Mouse (Mus musculus): ENCODE data around the gene Gsn. TPM values are rescaled to one million over a fixed set of nuclear protein-coding genes. Genes with fewer than 3 reads are reported as not detected.

Gene Gsn
- polyA plus RNA-seq, 1 experiment from 2014 or later, result 72.4 TPM

- H3K4me1 ChIP-seq, result peaks cover 24% of the 10 kb centered on the region
- ATAC-seq (ENCODE audit: low FRiP score), result no peak
- no peak overlapping the region for H3K9ac ChIP-seq
- no peak overlapping the region for H3K4me3 ChIP-seq
- no peak overlapping the region for H3K4me2 ChIP-seq (replicated peaks)
- H3K36me3 ChIP-seq, result no peaks in the 10 kb centered on the region
- H3K27ac ChIP-seq, result no peak overlapping the region
- H3K9me3 ChIP-seq (replicated peaks), result no peaks in the 10 kb centered on the region
- H3K27me3 ChIP-seq, result no peaks in the 10 kb centered on the region
- WGBS, result 71% methylated on average over 10 of the region's 10 CpGs
These were observed 66.4 kb downstream of the Gsn start for GRCm38 (mm10) chr2:35322404-35323164.

- no peak for ATAC-seq (ENCODE audit: low FRiP score)
- WGBS, result 74% methylated on average over 10 of the region's 10 CpGs
These were observed 69.8 kb downstream of the Gsn start for GRCm38 (mm10) chr2:35325930-35326329.

GRCm38 (mm10) chr2:35326931-35327330 lies 70.8 kb downstream of the Gsn start:
- Histone ChIP-seq H3K27me3 (no peaks in the 10 kb centered on the region), H3K9me3 (replicated peaks) (no peaks in the 10 kb centered on the region), H3K4me1 (peaks cover 9% of the 10 kb centered on the region; the same call in 1 of the 2 replicates), H3K36me3 (no peaks in the 10 kb centered on the region), H3K9ac (no peak overlapping the region), H3K4me3 (no peak overlapping the region), H3K4me2 (replicated peaks) (no peak overlapping the region), H3K27ac (no peak overlapping the region)
- 81% methylated on average over 1 of the region's 1 CpGs for WGBS
- no peak for ATAC-seq (ENCODE audit: low FRiP score)

More at GRCm38 (mm10) chr2:35325930-35326329, 69.8 kb downstream of the Gsn start:
- no peak overlapping the region for H3K9ac ChIP-seq
- no peaks in the 10 kb centered on the region for H3K27me3 ChIP-seq
- H3K4me2 ChIP-seq (replicated peaks), result no peak overlapping the region
- H3K36me3 ChIP-seq, result no peaks in the 10 kb centered on the region
- H3K9me3 ChIP-seq (replicated peaks), result no peaks in the 10 kb centered on the region
- no peak overlapping the region for H3K27ac ChIP-seq
- peaks cover 11% of the 10 kb centered on the region; the same call in 1 of the 2 replicates for H3K4me1 ChIP-seq
- no peak overlapping the region for H3K4me3 ChIP-seq

- Histone ChIP-seq H3K9ac (no peak overlapping the region), H3K9me3 (replicated peaks) (no peaks in the 10 kb centered on the region), H3K27me3 (no peaks in the 10 kb centered on the region), H3K4me2 (replicated peaks) (no peak overlapping the region), H3K36me3 (no peaks in the 10 kb centered on the region), H3K4me3 (no peak overlapping the region), H3K4me1 (0 out of 2 replicates have a peak, but pooled peaks cover 4% of the 10 kb centered on the region), H3K27ac (no peak overlapping the region)
- WGBS, result 71% methylated on average over 10 of the region's 10 CpGs
- ATAC-seq (ENCODE audit: low FRiP score), result no peak
These were observed 71.4 kb downstream of the Gsn start for GRCm38 (mm10) chr2:35327583-35327982.

DNA sequence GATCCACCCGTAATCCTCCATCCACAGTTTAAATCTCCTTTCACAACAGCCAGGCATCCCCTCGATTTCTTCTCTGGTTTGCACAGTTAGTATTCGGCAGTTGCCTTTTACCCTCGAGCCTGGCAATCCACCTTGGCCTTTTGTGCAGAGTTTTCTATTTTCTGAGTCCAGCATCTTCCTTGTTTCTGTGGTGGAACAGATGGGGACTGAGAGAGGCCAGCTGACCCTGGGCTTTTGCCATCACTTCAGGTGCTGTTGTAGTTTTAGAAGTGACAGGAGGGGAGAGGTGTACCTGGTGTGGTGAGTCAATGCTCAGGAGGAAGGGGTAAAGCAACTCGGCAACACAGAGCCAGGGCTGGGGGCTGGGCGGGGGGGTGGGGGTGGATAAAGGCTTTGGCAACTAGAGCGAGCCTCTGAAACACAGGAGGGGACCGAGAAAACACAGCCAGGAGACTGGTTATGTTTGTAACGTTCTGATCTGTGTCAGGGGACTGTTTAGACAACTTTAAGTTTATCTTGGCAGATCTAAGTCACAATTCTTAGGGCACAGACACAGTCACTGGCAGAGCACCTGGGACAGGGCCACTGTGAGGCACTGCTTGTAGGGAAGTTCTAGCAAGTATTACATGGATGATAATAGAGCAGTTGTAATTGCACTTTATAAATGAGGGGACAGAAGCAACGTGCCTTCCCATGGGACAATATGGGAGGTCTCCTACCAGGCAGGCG lies 72.0 kb downstream of the Gsn start:
- Histone ChIP-seq H3K9me3 (replicated peaks) (no peaks in the 10 kb centered on the region), H3K36me3 (no peaks in the 10 kb centered on the region), H3K4me3 (no peak overlapping the region), H3K9ac (no peak overlapping the region), H3K4me1 (0 out of 2 replicates have a peak, but pooled peaks cover 4% of the 10 kb centered on the region), H3K4me2 (replicated peaks) (no peak overlapping the region), H3K27me3 (no peaks in the 10 kb centered on the region), H3K27ac (no peak overlapping the region)
- WGBS, result 51% methylated on average over 11 of the region's 11 CpGs
- ATAC-seq (ENCODE audit: low FRiP score), result no peak

DNA sequence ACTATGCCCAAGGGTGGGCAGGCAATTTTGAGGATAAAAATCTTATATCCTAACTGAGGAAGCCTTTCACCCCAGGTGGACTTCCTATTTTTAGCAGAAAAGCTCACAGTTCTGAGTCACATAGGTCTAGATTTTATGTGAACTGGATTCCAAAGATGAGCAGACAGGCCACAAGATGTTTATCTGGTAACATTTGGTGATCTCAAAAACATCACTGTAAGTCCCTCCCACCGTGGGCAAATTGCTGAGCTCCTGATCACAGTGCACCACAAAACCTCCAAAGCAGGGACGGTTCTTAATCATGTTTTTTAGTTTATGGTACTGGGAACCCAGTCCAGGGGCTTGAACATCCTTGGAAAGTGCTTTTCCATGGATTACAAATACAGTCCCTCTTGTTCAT lies 72.9 kb downstream of the Gsn start:
- no peak overlapping the region for H3K4me2 ChIP-seq (replicated peaks)

GRCm38 (mm10) chr2:35331205-35331604 lies 75.0 kb downstream of the Gsn start:
- 74% methylated on average over 2 of the region's 2 CpGs for WGBS
- Histone ChIP-seq H3K4me1 (peaks cover 9% of the 10 kb centered on the region), H3K4me3 (no peak overlapping the region), H3K9me3 (replicated peaks) (no peaks in the 10 kb centered on the region), H3K27ac (no peak overlapping the region), H3K4me2 (replicated peaks) (no peak overlapping the region), H3K27me3 (peaks cover 6% of the 10 kb centered on the region; the same call in 1 of the 2 replicates), H3K36me3 (no peaks in the 10 kb centered on the region), H3K9ac (no peak overlapping the region)
- ATAC-seq (ENCODE audit: low FRiP score), result no peak

More for the DNA sequence above, 72.9 kb downstream of the Gsn start:
- no peak overlapping the region for H3K27ac ChIP-seq
- H3K4me3 ChIP-seq, result no peak overlapping the region
- H3K4me1 ChIP-seq, result no peaks in the 10 kb centered on the region
- no peak for ATAC-seq (ENCODE audit: low FRiP score)
- H3K36me3 ChIP-seq, result no peaks in the 10 kb centered on the region
- no peak overlapping the region for H3K9ac ChIP-seq
- 87% methylated on average over 2 of the region's 2 CpGs for WGBS
- no peaks in the 10 kb centered on the region for H3K27me3 ChIP-seq
- H3K9me3 ChIP-seq (replicated peaks), result no peaks in the 10 kb centered on the region

DNA sequence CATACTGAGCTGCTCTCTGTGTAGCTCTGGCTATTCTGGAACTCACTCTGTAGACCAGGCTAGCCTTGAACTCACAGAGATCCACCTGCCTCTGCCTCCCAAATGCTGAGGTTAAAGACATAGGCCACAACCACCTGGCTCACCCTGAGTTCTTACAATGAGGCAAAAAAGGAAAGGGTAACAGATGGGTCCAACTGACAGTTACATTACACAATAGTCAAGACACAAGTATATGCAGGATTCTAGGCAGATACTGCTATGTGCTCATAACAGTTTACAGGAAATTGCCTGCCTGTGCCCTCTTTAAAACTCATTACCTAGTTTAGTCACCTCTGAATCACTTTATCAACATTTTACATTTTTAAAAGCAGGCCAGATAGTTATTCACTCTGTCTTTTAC lies 77.5 kb downstream of the Gsn start:
- no peaks in the 10 kb centered on the region for H3K9me3 ChIP-seq (replicated peaks)
- H3K27me3 ChIP-seq, result peaks cover 6% of the 10 kb centered on the region; the same call in 1 of the 2 replicates
- H3K27ac ChIP-seq, result no peak overlapping the region
- H3K4me2 ChIP-seq (replicated peaks), result no peak overlapping the region
- no peak for ATAC-seq (ENCODE audit: low FRiP score)
- peaks cover 14% of the 10 kb centered on the region for H3K4me1 ChIP-seq
- H3K9ac ChIP-seq, result no peak overlapping the region
- H3K4me3 ChIP-seq, result no peak overlapping the region
- H3K36me3 ChIP-seq, result no peaks in the 10 kb centered on the region

DNA sequence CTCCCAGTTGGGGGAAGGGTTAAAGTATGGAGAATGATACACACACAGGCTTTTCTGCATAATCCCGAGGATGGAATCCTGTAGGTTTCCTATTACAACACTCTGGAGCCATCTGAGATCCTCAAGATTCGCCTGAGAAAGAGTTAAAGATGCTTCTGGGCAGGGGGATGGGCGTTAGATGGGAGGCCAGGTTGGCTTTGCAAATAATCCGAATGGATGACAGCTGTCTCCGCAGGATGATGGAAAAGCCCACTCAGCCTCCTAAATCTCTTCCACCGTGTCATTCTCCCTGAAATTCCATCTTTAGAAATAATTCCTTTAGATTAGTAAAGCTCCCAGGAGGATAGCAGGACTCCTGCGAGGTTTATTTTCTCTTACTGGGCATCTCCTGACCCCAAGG lies 79.4 kb downstream of the Gsn start:
- no peaks in the 10 kb centered on the region for H3K36me3 ChIP-seq
- no peak for ATAC-seq (ENCODE audit: low FRiP score)
- peaks cover 6% of the 10 kb centered on the region; the same call in 1 of the 2 replicates for H3K27me3 ChIP-seq
- H3K9me3 ChIP-seq (replicated peaks), result no peaks in the 10 kb centered on the region
- WGBS, result 11% methylated on average over 7 of the region's 7 CpGs
- peak overlapping the region; percentile 63 for H3K4me3 ChIP-seq
- no peak overlapping the region; the same call in 1 of the 2 replicates for H3K9ac ChIP-seq
- peak overlapping the region; percentile 97 for H3K4me2 ChIP-seq (replicated peaks)
- peaks cover 14% of the 10 kb centered on the region for H3K4me1 ChIP-seq
- H3K27ac ChIP-seq, result no peak overlapping the region

DNA sequence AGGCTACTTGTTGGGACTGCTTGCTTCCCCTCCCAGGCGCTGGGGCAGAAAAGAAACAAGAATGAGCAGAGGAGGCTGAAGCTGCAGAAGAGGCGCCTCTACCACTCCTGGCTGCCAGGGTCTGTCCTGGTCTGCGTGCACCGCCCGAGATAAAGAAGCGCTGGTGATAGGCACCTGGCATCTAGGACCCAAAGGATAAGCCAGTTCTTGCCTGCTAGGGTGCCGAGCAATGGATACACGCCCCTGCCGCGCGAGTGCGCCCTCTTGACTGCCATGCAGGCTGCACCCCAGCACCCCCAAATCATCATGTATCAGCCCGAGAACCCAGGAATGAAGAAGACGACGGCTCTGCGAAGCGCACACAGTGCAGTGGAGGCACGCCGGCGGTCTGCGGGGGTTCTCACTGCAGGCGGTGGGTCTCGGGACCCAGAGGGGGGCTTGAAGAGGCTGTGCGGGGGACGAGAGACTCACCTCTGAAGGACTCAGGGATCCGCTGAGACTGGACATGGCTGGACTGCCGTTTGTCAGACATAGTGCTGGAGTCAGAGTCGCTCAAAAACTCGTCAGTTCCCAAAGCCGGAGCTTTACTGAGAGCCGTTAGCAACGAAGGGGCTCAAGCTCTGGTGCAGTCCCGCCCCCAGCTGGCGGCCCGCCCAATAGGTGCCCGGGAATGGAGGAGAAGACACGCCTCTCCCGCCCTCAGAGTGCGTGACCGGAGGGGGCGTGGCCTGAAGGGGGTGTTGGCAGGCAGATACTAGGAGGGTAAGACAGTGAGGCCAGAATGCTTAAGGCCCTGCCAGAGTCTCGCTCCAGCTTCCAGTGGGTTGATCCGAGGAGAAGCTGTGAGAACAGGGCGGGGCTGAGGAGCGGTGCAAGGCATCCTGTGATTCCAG lies 80.5 kb downstream of the Gsn start, which contains the start of gene Stom:
Gene Stom (minus strand): TSS at position 589 of the 893 bp plus-strand sequence.
- H3K4me3 ChIP-seq, result peak within 1 kb of the TSS; percentile 63
- H3K4me1 ChIP-seq, result peaks cover 14% of the 10 kb centered on the region
- ATAC-seq (ENCODE audit: low FRiP score), result peak; percentile 100
- peak within 1 kb of the TSS; percentile 78 for H3K27ac ChIP-seq
- peak within 1 kb of the TSS; percentile 79 for H3K9ac ChIP-seq
- no peaks in the 10 kb centered on the region for H3K36me3 ChIP-seq
- peaks cover 6% of the 10 kb centered on the region; the same call in 1 of the 2 replicates for H3K27me3 ChIP-seq
- no peaks in the 10 kb centered on the region for H3K9me3 ChIP-seq (replicated peaks)
- H3K4me2 ChIP-seq (replicated peaks), result peak within 1 kb of the TSS; percentile 97
- under 1% methylated on average over 45 of the region's 45 CpGs for WGBS

- ATAC-seq (ENCODE audit: low FRiP score), result 0 out of 2 replicates have a peak, but pooled peaks have one; percentile 15
- Histone ChIP-seq H3K9ac (peak overlapping the region; percentile 79), H3K4me3 (peak overlapping the region; percentile 63), H3K27me3 (peaks cover 6% of the 10 kb centered on the region; the same call in 1 of the 2 replicates), H3K9me3 (replicated peaks) (no peaks in the 10 kb centered on the region), H3K4me2 (replicated peaks) (peak overlapping the region; percentile 97), H3K27ac (0 out of 2 replicates have a peak overlapping the region, but pooled peaks have one; percentile 18), H3K36me3 (no peaks in the 10 kb centered on the region), H3K4me1 (peaks cover 14% of the 10 kb centered on the region)
- 46% methylated on average over 10 of the region's 10 CpGs for WGBS
These were observed 81.2 kb downstream of the Gsn start for GRCm38 (mm10) chr2:35337419-35337818.

All from hindbrain, embryonic 12.5 days (tissue).